Mouse (Mus musculus): Measurements from ENCODE around the gene Gm3532. TPM values are rescaled to one million over a fixed set of nuclear protein-coding genes. Genes with fewer than 3 reads are reported as not detected.
"Not testable (repeated sequence)": the region's sequence is repeated elsewhere in the genome, so short reads cannot be mapped to it uniquely, and the experiment has no call there.

Gene Gm3532
- polyA plus RNA-seq (2012): not detected in 2 replicates

- not testable (repeated sequence) for TF ChIP-seq GATA1 (IDR thresholded peaks at IDR 0.05; ENCODE audit: low read length)
These were observed at the start of gene Gm3532 for GRCm38 (mm10) chr14:5538196-5538595. TSS of gene Gm3532 (plus strand) at chr14:5538496.

- TF ChIP-seq GATA1 (IDR thresholded peaks at IDR 0.05; ENCODE audit: low read length): not testable (repeated sequence)
These were observed 36.9 kb upstream of the Gm3532 start, which contains the start of gene Gm3488 for GRCm38 (mm10) chr14:5501374-5501773. TSS of gene Gm3488 (plus strand) at chr14:5501674.

Other genes starting within 250 kb of the Gm3532 start
- gene Gm3542, start 203.6 kb upstream of the Gm3532 start, polyA plus RNA-seq (2012): not detected in 2 replicates
- gene Gm3500, start 149.4 kb upstream of the Gm3532 start, polyA plus RNA-seq (2012): not detected in 2 replicates
- gene Gm3194, start 83.0 kb upstream of the Gm3532 start, polyA plus RNA-seq (2012): not detected in 2 replicates
- gene Gm8246, start 60.7 kb upstream of the Gm3532 start, polyA plus RNA-seq (2012): not detected in 2 replicates
- not detected in 2 replicates for gene Gm3187, start 54.3 kb upstream of the Gm3532 start, polyA plus RNA-seq (2012)
- gene Gm3488, start 36.8 kb upstream of the Gm3532 start, polyA plus RNA-seq (2012): not detected in 2 replicates
- gene Gm8265, start 94.5 kb downstream of the Gm3532 start, polyA plus RNA-seq (2012): not detected in 2 replicates
- not detected in 2 replicates for gene Gm9603, start 149.0 kb downstream of the Gm3532 start, polyA plus RNA-seq (2012)
- gene Gm3373, start 203.1 kb downstream of the Gm3532 start, polyA plus RNA-seq (2012): not detected in 2 replicates

All from G1E-ER4 (cell line).